Mouse (Mus musculus) heart, adult 8-10 months (tissue): ENCODE measurements around the gene Uroc1. TPM values are rescaled to one million over a fixed set of nuclear protein-coding genes. Genes with fewer than 3 reads are reported as not detected.

Experiments
- total RNA-seq, 4 experiments: library from RNA; stranded (reverse); gene quantifications; 2 replicates each; pipeline ENCODE4 v1.2.4; 2022

Uroc1 gene
- total RNA-seq, 4 experiments from 2014 or later: not detected

Other genes starting within 250 kb of the Uroc1 start
- gene Vmn1r50, start 231.9 kb upstream of the Uroc1 start, total RNA-seq: not detected
- not detected for gene Vmn1r51, start 210.7 kb upstream of the Uroc1 start, total RNA-seq
- gene Vmn1r52, start 158.5 kb upstream of the Uroc1 start, total RNA-seq: not detected
- not detected for gene V1ra8, start 130.5 kb upstream of the Uroc1 start, total RNA-seq
- gene Vmn1r53, start 108.8 kb upstream of the Uroc1 start, total RNA-seq: not detected
- not detected for gene Vmn1r54, start 87.0 kb upstream of the Uroc1 start, total RNA-seq
- gene BC048671, start 32.1 kb upstream of the Uroc1 start, total RNA-seq: not detected
- under 1 TPM in 1 of 4 experiments, not detected in 3; 0.32 TPM for gene Chst13, start 8.1 kb upstream of the Uroc1 start, total RNA-seq
- 10 to 100 TPM; 13.0 to 15.0 (median 14.3) TPM for gene Zxdc, start 36.2 kb downstream of the Uroc1 start, total RNA-seq
- gene Cfap100, start 95.5 kb downstream of the Uroc1 start, total RNA-seq: under 1 TPM in 2 of 4 experiments, not detected in 2; 0.22 to 0.90 TPM
- gene Klf15, start 129.3 kb downstream of the Uroc1 start, total RNA-seq: 10 to 100 TPM; 55.7 to 79.2 (median 65.3) TPM
- 1 to 10 TPM; 1.8 to 5.1 (median 3.7) TPM for gene Aldh1l1, start 153.1 kb downstream of the Uroc1 start, total RNA-seq